Mouse (Mus musculus): Measurements from ENCODE around the gene C1qtnf5. TPM values are rescaled to one million over a fixed set of nuclear protein-coding genes. Genes with fewer than 3 reads are reported as not detected.

C1qtnf5 gene
- polyA plus RNA-seq, 1 experiment from 2014 or later: 1.2 TPM

GRCm38 (mm10) chr9:44073115-44073514 is 33.9 kb upstream of the C1qtnf5 start:
- H3K4me2 ChIP-seq: peak overlapping the region; percentile 36; the same call in 1 of the 2 replicates
- H3K4me3 ChIP-seq: no peak overlapping the region
- ATAC-seq: no peak
- 0 out of 2 replicates have a peak overlapping the region, but pooled peaks have one; percentile 17 for H3K9ac ChIP-seq
- H3K4me1 ChIP-seq: peaks cover 35% of the 10 kb centered on the region
- no peak overlapping the region for H3K27ac ChIP-seq
- 0 out of 2 replicates have a peak, but pooled peaks cover 5% of the 10 kb centered on the region for H3K27me3 ChIP-seq
- H3K9me3 ChIP-seq (replicated peaks): no peaks in the 10 kb centered on the region
- WGBS: 34% methylated on average over 5 of the region's 5 CpGs
- no peaks in the 10 kb centered on the region for H3K36me3 ChIP-seq (ENCODE audit: poor library complexity, severe bottlenecking)

- Histone ChIP-seq H3K4me2 (no peak overlapping the region), H3K9ac (no peak overlapping the region), H3K4me3 (no peak overlapping the region), H3K27me3 (0 out of 2 replicates have a peak, but pooled peaks cover 5% of the 10 kb centered on the region), H3K4me1 (peaks cover 45% of the 10 kb centered on the region), H3K27ac (no peak overlapping the region), H3K9me3 (replicated peaks) (no peaks in the 10 kb centered on the region), H3K36me3 (ENCODE audit: poor library complexity, severe bottlenecking) (no peaks in the 10 kb centered on the region)
- 63% methylated on average over 9 of the region's 9 CpGs for WGBS
- ATAC-seq: no peak
Measured at GRCm38 (mm10) chr9:44074395-44075275, 32.4 kb upstream of the C1qtnf5 start.

DNA sequence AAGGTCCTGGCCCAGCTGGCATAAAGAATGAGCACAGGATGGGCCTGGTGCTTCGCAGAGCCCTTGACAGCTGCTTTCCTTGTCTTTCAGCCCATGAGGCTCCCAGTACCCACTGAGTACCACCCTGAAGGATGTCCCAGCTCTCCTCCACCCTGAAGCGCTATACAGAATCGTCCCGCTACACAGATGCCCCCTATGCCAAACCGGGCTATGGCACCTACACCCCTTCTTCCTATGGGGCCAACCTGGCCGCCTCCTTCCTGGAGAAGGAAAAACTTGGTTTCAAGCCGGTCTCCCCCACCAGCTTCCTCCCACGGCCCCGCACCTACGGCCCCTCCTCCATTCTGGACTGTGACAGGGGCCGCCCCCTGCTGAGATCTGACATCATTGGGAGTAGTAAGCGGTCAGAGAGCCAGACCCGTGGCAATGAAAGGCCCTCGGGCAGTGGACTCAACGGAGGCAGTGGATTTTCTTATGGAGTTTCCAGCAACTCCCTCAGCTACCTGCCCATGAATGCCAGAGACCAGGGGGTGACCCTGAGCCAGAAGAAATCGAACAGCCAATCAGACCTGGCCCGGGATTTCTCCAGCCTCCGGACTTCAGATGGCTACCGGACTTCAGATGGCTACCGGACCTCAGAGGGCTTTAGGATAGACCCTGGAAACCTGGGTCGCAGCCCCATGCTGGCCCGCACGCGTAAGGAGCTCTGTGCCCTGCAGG is 31.6 kb upstream of the C1qtnf5 start:
- WGBS: 73% methylated on average over 24 of the region's 24 CpGs
- H3K27me3 ChIP-seq: no peaks in the 10 kb centered on the region
- no peak overlapping the region for H3K4me2 ChIP-seq
- no peaks in the 10 kb centered on the region for H3K36me3 ChIP-seq (ENCODE audit: poor library complexity, severe bottlenecking)
- H3K4me1 ChIP-seq: peaks cover 42% of the 10 kb centered on the region
- no peak overlapping the region for H3K4me3 ChIP-seq
- no peak overlapping the region for H3K9ac ChIP-seq
- ATAC-seq: no peak
- H3K27ac ChIP-seq: no peak overlapping the region
- no peaks in the 10 kb centered on the region for H3K9me3 ChIP-seq (replicated peaks)

DNA sequence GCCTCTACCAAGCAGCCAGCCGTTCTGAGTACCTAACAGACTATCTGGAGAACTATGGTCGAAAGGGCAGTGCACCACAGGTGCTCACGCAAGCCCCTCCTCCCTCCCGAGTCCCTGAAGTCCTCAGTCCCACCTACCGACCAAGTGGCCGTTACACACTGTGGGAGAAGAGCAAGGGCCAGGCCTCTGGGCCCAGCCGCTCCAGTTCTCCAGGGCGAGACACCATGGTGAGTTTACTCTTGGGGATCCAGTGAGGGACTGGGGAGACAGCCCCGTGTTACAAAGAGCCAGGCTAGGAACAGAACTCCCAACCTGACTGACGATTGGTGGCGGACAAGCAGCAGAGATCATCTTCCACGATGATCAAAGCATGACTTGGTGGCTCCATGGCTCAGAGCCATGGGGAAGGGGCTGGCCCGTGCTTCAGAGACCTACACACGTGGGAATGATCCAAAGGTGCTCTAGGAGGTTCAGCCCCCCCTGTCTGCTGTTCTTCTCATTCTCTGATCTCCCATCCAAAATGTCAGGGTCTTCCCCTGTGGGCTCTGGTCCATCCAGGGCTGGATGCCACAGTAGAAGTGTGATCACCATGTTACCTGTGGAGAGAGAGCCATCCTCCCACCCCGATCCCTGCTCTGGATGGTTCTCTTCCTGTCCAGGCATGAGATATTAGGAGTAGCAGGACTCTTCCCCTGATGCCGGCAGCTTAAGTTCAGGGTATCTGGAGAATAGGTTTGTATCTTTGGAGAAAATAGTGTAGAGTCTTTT is 30.9 kb upstream of the C1qtnf5 start:
- Histone ChIP-seq H3K4me3 (no peak overlapping the region), H3K36me3 (ENCODE audit: poor library complexity, severe bottlenecking) (no peaks in the 10 kb centered on the region), H3K27me3 (no peaks in the 10 kb centered on the region), H3K4me1 (peaks cover 41% of the 10 kb centered on the region), H3K9me3 (replicated peaks) (no peaks in the 10 kb centered on the region), H3K4me2 (no peak overlapping the region), H3K27ac (no peak overlapping the region), H3K9ac (no peak overlapping the region)
- no peak for ATAC-seq
- 67% methylated on average over 16 of the region's 16 CpGs for WGBS

DNA sequence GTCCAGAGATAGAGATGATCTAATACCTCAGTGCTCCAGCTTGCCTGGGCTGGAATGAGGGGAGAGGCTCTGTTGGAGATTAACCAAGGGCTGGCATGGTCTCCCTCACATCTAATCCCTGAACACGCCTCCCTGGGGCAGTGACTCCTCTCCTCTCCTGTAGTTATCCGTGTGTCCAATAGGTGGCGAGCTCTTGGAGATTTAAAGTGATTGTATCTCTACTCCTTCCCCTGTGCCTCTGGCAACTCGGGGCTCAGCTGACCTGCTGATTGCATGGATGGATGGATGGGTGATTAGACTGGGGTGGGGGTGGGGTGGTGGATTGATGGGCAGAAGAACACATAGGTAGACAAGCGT is 30.3 kb upstream of the C1qtnf5 start:
- Histone ChIP-seq H3K27me3 (no peaks in the 10 kb centered on the region), H3K4me3 (no peak overlapping the region), H3K36me3 (ENCODE audit: poor library complexity, severe bottlenecking) (no peaks in the 10 kb centered on the region), H3K9ac (no peak overlapping the region), H3K9me3 (replicated peaks) (no peaks in the 10 kb centered on the region), H3K4me2 (no peak overlapping the region), H3K27ac (no peak overlapping the region), H3K4me1 (peaks cover 40% of the 10 kb centered on the region)
- 11% methylated on average over 5 of the region's 5 CpGs for WGBS
- no peak; the same call in 1 of the 2 replicates for ATAC-seq

- Histone ChIP-seq H3K36me3 (ENCODE audit: poor library complexity, severe bottlenecking) (no peaks in the 10 kb centered on the region), H3K9ac (no peak overlapping the region), H3K27me3 (no peaks in the 10 kb centered on the region), H3K27ac (no peak overlapping the region), H3K4me1 (peaks cover 33% of the 10 kb centered on the region), H3K4me2 (no peak overlapping the region), H3K9me3 (replicated peaks) (no peaks in the 10 kb centered on the region), H3K4me3 (no peak overlapping the region)
- WGBS: 88% methylated on average over 11 of the region's 11 CpGs
- ATAC-seq: no peak
Measured at GRCm38 (mm10) chr9:44077266-44077910, 29.7 kb upstream of the C1qtnf5 start.

DNA sequence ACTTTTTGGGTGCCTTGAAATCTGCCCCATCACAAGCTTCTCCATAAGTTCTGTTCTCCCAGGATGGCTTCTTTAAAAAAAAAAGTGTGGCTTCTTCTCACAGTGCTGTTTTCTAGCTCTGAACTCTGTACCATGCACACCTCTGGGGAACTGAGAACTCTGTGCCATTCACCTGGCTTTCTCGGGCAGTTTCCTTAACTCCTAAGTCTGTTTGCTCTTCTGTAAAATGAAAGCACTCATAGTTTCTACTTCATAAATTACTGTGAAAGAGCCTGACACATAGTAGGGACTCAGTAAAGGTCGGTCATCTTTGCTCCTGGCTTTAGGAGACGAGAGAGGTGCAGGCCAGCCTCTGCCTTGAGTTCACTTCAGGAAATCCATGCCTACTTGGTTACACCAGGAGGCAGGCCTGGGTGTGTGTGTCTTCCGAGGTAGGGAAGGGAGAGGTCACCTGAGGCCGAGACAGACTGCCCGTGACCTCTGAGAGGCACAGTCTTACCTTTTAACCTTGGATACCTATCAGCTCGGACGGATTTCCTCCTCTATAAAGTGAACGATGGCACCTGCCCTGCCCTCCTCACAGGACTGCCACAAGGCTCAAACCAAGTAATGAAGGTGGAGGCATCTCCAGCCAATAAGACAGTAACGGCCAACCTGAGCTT is 28.8 kb upstream of the C1qtnf5 start:
- 82% methylated on average over 10 of the region's 10 CpGs for WGBS
- Histone ChIP-seq H3K9me3 (replicated peaks) (no peaks in the 10 kb centered on the region), H3K27ac (no peak overlapping the region), H3K36me3 (ENCODE audit: poor library complexity, severe bottlenecking) (no peaks in the 10 kb centered on the region), H3K27me3 (peaks cover 7% of the 10 kb centered on the region; the same call in 1 of the 2 replicates), H3K9ac (peak overlapping the region; percentile 47), H3K4me2 (no peak overlapping the region), H3K4me3 (no peak overlapping the region), H3K4me1 (peaks cover 24% of the 10 kb centered on the region)
- no peak for ATAC-seq

DNA sequence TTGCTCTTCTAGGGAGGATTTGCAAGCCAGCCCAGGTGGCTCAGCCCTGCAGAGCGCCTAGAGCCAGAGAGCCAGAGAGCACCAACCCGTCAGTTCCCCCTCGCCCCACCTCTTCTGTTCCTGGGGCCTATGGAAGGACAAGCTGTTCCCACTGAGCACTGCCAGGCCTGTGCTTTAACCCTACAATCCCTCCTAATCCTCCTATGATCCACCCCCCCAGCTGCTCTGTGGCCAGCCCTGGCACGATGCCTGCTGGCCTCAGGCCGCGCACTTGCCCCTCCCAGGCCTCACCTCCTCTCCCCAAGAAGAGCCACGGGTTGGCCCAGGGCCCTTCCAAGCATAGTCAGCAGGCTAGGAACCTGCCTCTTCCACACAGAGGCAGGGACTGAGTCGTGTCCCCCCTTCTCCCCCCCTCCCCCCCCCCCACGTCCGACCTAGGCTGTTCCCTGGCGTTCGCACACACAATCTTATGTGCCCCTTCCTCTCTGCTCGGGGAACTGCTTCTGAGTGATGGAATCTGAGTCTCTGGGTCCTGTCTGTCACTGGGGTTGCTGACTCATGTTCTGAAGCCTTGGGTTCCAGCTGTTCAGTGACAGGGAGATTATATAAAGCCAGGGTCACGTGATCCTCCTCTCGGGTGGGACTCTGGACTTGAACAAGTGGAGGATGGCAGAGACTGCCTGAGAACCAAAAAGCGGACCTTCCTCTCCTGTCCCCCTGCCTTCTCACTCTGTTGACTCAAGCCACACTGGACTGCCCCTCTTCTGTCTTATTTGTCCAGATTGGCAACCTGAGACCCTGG is 27.9 kb upstream of the C1qtnf5 start:
- Histone ChIP-seq H3K36me3 (ENCODE audit: poor library complexity, severe bottlenecking) (no peaks in the 10 kb centered on the region), H3K4me3 (no peak overlapping the region), H3K4me2 (no peak overlapping the region), H3K27ac (no peak overlapping the region), H3K27me3 (peaks cover 16% of the 10 kb centered on the region), H3K9ac (peak overlapping the region; percentile 47), H3K4me1 (peaks cover 29% of the 10 kb centered on the region), H3K9me3 (replicated peaks) (no peaks in the 10 kb centered on the region)
- 30% methylated on average over 16 of the region's 16 CpGs for WGBS
- ATAC-seq: peak; percentile 82

DNA sequence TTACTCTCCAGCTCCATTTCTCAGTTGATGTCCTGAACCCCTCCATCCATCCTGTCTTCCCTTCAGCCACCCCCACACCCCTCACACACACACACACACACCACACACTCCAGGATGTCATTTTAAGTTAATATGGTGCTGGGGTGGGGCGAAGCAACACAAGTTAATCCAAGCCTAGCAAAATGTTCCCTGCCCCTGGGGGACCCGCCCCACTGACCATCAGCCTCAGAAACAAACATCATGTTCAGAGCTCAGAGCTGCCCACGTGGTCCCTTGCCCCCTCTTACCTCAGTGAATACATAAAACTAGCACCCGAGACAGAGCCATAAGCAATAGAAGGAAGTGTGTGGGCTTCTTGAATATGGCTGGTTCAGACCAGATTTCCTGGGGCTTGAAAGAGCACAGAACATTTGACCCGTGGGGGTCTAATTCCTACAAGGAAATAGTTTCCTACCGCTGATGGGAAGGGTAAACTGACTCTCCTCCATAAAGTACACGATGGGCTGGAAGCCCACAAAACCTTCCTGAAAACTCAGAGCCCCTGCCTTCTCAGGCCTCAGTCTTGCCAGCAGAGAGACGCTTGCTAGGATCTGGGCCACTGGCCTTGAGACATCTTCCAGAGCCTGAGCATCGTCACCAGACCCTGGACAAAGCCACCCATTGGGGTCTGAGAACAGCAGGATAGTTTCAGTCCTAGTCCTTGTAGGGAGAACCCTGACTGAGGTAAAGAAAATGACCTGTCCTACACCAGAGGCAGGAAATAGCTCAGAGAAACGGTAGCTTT is 26.9 kb upstream of the C1qtnf5 start:
- no peaks in the 10 kb centered on the region for H3K9me3 ChIP-seq (replicated peaks)
- H3K27ac ChIP-seq: no peak overlapping the region
- peaks cover 21% of the 10 kb centered on the region for H3K27me3 ChIP-seq
- H3K4me3 ChIP-seq: no peak overlapping the region
- 77% methylated on average over 10 of the region's 10 CpGs for WGBS
- no peaks in the 10 kb centered on the region for H3K36me3 ChIP-seq (ENCODE audit: poor library complexity, severe bottlenecking)
- H3K4me2 ChIP-seq: no peak overlapping the region
- H3K4me1 ChIP-seq: peaks cover 39% of the 10 kb centered on the region
- ATAC-seq: no peak
- H3K9ac ChIP-seq: no peak overlapping the region

DNA sequence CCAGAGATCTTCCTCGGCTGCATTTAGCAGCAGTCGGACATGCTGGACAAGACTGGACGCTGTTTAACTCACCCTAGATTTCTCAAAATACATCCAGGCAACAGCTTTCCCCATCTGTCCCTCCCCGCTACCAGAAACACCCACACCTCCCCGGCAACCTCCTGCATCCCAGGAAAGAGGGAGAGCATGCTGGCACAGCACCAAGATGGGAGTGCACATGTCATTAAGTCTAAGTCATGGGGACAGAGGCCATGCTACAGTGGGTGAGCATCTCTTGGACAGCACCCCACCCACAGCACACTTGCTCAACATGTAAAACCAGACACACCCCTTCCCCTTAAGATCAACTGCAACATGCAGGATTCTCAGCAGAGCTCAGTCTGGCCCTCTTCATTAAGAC is 26.1 kb upstream of the C1qtnf5 start:
- no peak overlapping the region for H3K4me3 ChIP-seq
- H3K36me3 ChIP-seq (ENCODE audit: poor library complexity, severe bottlenecking): no peaks in the 10 kb centered on the region
- no peak for ATAC-seq
- H3K9me3 ChIP-seq (replicated peaks): no peaks in the 10 kb centered on the region
- no peak overlapping the region for H3K4me2 ChIP-seq
- peaks cover 42% of the 10 kb centered on the region for H3K4me1 ChIP-seq
- 73% methylated on average over 5 of the region's 5 CpGs for WGBS
- peaks cover 28% of the 10 kb centered on the region for H3K27me3 ChIP-seq
- H3K9ac ChIP-seq: no peak overlapping the region
- H3K27ac ChIP-seq: no peak overlapping the region
